Mouse (Mus musculus): Measurements from ENCODE around the gene Xirp1.
"Not testable (repeated sequence)": the region's sequence is repeated elsewhere in the genome, so short reads cannot be mapped to it uniquely, and the experiment has no call there.

Gene Xirp1

DNA sequence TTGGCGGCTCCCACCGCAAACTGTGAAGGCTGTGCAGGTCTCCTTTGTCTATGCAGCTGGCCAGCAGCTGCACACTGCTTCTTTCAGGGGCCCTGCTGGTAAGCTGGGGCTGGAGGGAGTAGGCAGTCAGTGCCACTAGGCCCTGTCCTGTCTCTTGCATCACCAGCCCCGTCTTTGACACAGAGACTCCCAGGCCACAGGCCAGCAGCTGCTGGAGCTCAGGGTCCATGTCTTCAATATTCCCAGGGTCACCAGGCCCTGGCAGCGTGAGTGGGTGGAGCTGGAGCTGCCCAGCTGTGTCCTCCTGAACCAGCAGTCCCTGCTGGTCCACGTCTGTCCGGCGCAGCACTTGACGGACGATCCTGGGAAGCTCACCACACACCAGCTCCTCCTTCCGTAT lies 6.4 kb downstream of the Xirp1 start:
- DNase-seq, result no peak

DNA sequence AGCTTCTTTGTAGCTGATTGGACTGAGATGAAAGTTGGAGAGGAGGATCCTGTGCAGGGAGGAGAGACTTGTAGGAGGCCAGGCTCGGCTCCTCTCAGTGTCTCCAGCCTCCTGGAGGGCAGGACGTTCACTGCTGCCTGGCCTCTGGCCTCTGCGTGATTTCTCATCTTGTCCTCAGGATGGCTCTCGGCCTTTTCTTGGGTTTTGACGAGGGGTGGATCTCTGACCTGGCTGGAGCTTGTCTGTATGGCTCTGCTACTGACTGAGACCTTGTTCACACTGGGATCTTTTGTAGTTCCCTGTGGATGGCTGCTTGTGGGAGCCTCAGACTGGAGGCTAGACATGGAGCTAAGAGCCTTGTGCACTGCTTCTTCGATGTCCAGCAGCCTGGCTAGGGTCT lies 8.6 kb downstream of the Xirp1 start:
- no peak for DNase-seq

DNA sequence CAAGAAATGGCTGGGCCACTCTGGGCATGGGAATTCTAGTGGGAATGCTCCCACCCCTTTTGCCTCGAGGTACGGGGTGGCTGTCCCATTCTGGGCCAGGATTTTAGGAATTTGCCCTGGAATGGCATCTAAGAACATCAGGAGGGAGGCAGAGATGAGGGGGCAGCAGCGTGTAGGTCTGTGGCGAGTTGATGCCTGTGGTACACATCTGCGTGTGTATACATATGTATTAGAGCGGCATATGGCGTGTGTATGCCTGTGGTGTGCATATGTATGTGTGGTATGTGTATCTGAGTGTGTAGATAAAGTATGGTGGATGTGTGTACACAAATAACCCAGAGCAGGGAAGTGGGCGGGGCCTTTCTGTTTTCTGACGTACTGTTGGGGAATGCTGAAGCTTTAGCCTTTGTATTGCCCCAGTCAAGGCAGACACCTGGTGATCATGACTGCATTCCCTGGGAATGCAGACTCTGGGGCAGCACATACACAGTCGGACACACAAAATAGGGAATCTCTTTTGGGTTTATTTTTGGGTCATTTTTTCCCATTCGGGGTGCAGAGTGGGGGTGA lies 10.1 kb downstream of the Xirp1 start:
- no peak for DNase-seq

DNA sequence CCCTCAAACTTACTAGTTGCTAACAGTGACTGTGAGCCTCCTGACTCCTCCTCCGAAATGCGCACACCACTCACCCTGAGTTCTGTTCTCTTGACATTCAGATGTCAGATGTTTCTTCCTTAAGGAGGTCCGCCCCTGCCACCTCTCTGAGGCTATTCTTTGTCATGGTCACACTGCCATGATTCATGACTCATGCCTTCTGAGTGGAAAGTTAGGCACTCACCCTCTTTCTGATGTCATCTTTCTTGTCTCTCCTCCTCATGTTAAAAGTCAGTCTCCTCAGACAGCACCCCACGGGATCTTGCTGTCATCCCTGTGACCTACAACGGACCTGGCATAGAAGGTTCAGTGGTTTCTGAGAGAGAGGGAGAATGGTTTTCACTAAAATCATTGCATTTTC lies 10.6 kb downstream of the Xirp1 start:
- DNase-seq, result no peak

DNA sequence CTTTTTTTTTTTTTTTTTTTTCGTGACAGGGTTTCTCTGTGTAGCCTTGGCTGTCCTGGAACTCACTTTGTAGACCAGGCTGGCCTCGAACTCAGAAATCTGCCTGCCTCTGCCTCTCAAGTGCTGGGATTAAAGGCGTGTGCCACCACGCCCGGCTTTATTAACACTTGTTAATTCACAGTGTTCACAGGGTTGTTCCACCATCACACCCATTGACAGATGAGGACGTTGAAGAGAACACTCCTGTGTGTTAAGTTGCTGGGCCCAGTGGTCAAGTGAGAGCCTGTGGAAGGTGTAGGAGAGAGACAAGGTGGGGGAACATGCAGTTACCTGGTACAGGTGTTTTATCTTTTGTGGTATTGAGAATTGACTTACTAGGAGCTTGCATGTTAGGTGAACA lies 11.2 kb downstream of the Xirp1 start:
- not testable (repeated sequence) for DNase-seq

DNA sequence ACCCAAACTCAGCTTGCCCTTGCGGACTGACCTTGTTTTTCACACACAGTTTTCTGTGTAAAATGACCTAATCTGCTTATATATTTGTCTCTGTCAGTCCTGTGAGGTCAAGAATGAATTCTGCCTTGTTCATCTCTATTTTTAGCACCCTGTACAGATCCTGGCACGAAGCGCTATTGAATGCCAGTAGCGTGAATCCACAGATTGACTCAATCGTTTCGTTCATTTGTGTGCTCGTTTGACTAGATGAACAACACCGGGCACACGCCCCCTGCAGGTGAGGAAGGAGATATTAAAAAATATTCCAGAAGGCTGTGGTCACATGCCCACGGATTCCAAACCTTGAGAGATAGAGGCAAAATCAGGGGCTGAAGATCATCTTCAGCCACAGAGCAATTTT lies 11.9 kb downstream of the Xirp1 start:
- DNase-seq, result peak; percentile 69

DNA sequence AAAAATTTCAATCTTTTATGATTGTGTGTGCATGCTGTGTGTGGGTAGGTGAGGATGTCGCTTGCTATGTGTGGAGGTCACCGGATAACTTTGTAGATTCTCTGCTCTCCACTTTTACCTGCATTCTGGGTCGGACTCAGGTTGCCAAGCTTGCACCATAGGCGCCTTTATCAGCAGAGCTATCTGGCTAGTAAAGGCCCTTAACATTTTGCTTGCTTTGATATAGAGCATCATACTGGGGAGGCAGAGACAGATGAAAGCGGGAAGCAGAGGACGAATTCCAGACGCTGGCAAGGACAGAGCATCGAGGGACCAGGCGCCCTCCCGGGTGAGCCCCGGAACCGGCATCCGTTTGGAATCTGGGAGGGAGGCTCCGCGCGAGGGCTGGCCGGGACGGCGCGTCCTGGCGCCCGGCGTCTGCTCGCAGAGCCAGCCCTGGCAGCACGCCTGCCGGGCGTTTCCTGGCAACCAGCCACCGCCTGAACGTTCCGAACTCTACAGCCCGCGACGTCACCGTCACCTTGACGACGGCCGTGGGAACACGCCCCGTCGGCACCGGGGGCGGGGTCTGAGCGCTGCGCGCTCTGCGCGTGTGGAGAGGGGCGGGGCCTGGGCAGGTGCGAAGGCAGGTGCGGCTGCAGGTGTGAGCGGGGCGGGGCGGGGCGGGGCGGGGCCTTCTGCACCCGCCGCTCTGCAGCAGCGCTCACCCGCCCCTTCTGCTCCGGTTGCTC lies 12.5 kb downstream of the Xirp1 start:
- DNase-seq, result peak; percentile 98

DNA sequence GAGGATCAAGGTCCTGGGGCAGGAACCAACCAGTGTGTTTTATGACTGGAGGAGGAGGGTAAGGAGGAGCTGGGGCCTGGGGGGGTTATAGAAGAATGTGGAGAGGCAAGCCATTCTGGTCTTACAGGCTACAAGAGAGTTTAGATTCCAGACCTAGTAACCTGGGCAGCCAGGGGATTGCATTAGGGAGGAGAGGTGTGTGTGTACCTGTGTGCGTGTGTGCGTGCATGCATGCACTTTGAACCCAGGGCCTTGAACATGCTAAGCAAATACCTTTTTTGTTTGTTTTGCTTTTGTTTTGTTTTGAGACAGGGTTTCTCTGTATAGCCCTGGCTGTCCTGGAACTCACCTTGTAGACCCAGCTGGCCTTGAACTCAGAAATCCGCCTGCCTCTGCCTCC lies 13.5 kb downstream of the Xirp1 start:
- DNase-seq, result no peak

DNA sequence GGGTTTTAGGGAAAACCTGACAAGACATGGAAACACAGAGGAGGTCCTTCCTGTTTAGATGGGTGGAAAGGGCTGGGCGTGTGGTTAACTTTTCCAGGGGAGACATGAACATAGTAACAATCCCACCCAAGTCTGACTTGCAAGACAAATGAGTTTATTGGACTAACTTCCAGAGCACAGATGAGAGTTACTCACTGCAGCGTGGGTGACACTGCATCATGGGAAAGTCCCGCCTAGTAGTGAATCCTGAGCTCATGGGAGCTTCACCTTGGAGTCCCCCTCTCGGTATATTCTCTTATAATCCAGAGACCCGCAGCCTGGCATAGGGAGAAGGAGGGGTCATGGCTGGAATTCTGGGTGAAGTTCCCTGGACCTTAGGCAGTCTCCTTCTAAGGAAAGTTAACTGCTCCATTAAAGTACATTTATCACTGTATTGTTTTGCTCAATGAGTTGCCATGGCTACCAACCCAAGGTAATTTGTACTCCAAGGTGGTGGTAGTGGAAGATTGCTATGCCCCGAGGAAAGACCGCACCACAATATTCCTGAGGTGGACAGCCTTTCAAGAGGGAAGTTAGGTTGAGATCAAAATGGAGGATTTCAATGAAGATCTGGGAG lies 14.1 kb downstream of the Xirp1 start:
- DNase-seq, result no peak

DNA sequence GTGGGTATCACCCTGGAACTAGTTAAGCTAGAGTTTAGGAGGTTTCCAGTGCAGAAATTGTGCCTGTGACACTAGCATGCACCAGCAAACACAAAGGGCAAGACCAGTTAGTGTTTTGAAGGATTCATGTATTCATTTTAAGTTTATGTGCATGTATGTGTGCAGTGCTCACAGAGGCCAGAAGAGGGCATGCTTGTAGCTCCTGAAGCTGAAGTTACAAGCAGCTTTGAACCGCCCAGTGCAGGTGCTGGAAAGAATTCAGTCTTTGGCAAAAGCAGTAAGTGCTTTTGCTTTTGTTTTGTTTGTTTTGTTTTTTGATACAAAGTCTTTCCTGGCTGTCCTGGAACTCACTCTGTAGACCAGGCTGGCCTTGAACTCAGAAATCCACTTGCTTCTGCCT lies 15.6 kb downstream of the Xirp1 start:
- DNase-seq, result no peak

DNA sequence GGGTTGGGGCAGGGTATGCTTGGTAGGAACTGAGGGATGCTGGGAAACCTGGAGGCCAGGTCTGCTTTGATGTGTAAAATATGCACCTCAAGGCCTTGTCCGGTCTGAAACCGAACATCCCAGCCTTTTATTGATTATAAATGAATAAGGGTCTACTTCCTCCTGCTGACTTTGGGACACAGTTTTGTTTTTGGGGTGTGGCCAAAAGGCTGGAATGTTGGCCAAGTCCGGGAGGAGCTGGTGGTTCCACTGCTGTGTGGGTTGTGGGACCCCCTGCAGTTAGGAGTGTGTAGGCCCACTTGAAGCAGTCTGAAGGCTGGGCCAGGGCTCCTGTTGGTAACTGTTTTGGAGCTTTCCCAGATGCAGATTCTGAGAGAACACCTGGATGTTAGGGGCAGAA lies 17.5 kb downstream of the Xirp1 start:
- DNase-seq, result no peak

DNA sequence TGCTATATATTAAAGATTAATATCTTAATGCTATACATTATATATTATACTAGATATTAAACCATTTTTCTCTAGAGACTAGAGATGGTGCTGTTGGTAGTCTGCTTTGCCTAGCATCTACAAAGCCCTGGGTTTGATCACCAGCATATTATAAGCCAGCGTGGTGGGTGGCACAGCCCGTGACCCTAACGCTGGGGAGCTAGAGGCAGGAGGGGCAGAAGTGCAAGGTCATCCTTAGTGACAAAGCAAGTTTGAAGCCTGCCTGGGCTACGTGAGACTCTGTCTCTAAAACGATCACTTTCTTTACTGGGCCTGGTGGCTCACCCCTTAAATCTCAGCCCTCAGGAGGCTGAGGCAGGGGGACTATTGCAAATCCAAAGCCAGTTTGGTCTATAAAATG lies 20.5 kb downstream of the Xirp1 start:
- DNase-seq, result no peak

DNA sequence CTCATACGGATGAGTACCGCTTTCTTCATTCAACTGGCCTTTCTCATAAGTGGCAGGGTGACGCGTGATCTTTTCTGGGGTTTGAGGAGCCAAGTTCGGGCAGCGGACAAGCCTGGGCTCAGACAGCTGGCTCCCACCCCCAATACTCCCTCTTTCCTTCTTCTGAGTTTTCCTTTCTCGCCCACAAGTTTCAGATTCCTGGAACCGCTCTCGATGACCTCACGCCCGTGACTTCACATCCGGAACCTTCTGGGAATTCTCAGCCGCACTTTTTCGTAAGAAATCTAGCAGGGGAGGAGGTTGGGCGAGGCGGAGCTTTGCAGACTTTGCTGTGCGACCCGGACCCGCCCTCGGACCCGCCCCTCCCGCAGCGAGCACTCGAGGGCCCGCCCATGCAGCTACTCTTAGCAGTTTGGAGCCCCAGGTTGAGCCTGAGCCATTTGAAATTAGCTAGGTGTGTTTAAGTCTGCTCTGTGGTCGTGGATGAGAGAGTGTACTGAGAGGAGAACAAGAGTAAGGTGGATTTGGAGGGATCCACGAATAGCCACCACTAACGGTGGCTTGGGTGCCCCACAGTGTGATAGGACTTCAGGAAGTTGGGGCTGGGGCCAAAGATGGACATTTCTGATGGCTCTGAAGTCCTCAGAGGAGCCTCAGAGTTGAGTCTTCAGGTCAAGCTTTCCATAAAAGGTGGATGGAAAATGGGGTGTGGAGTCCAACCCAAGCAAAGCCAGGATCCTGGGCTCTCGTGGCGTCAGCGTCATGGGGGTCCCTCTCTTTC lies 21.3 kb downstream of the Xirp1 start:
- DNase-seq, result peak; percentile 64

DNA sequence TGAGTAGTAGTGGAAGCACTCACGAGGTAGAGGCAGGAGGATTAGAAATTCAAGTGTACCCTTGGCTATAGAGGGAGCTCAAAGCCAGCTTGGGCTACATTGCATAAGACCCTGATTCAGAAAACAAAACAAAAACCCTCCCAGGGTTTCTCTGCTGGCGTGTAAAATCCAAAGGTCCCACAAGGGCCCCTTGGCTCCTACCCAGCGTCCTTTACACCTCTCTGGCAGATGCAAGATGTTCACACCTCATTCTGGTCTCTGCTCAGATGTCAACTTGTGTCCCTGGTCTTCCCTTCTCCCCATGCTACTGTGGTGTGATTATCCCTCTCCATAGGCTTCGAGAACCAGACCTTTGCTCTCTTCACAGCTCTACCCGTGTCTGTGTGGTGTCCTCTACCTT lies 22.6 kb downstream of the Xirp1 start:
- DNase-seq, result no peak

DNA sequence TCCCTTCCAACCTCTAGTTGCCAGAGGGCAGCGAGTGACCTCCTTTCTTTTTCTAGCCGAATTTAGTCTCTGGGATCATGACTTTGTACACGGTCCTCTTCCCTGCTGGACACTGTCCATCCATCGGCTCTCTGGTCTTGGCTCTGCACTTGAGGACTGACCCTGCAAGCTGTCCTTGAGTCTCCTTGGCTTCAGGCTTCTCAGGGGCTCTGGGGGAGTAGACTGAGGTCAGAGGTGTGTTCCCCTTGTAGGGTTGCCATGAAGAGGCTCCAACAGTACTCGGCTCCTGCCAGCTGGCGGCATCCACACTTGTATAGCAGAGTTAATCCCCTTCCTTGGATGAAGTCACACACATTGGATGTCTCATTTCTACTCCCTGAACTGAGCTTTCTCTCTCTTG lies 23.8 kb downstream of the Xirp1 start:
- DNase-seq, result no peak

DNA sequence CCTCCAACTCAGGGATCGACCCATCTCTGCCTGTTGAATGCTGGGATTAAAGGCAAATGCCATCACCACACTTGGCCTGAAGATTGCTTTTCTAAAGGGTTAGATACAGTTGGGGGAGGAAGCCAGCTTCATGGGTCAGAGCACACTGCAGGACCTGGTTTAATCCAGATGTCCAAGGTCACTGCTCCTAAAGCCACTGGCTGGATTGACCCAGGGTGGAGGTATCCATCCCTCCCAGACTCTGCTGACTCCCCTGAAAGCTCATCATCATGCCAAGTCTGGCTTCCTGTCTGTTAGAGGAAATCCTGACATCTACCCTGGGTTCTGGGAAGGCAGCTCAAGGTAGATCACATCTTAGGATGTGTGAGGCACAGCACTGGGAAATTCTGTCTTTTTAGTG lies 24.6 kb downstream of the Xirp1 start:
- no peak for DNase-seq

DNA sequence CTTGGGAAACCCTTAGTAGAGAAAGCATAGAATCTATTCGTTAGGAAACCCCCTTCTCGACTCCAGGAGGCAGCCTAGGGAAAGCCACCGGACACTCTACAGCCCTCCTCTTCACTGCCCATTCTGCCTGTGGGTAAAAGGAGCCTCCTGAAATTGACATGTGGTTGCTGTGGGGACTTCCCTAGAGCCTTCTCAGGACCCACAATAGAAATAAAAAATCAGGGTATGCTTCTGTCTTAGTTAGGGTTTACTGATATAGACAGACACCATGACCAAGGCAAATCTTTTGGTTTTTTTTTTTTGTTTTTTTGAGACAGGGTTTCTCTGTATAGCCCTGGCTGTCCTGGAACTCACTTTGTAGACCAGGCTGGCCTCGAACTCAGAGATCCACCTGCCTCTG lies 27.3 kb downstream of the Xirp1 start:
- DNase-seq, result no peak

DNA sequence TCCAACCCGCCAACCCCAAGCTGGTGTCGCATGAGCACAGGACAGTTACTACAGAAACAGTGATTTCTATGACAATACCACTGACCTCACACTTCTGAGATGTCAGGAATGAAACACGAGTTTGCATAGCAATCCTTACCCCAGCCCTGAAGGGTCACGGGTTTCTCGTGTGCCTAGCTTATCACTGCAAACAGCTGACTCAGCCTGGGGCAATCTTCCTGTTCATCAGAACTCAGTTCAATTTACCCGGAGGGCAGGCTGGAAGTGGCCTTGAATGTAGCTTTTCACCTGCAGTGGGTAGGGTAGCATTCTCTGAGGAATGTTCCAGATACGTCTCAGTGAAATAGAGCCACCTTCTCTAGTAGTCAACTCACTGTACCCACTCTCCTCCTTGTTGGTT lies 29.2 kb downstream of the Xirp1 start:
- DNase-seq, result no peak

DNA sequence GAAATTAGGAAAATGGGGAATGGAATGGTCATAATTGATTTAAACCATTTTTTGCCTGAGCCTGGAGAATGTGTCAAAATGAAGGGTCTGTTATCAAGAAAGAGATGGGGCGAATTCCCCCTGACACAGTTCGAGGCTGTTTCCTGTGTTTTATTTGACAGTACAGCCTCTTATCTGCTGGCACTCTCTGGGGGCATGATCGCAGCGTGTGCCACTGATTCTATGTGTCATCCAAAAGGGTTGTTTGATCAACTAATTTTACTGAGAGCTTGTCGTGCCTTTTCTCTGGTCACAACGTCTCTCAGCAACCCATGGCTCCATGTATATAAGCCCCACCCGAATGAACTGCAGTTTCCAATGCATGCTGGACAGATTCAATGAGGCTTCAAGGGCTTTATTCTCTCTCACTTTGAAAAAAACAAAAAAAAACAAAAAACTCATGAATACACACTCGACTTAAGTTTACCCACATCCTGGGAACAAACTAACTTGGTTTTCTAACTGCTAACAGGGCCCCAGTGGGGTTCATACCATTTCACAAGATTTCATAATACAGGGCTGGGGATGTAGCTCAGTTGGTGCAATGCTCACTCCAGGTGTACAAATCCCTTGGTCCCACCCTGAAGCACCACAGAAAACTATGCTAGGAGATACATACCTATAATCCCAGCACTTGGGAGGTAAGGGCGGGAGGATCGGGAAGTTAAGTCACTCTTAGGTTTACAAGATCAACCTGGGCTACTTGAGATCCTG lies 30.1 kb downstream of the Xirp1 start:
- DNase-seq, result no peak

DNA sequence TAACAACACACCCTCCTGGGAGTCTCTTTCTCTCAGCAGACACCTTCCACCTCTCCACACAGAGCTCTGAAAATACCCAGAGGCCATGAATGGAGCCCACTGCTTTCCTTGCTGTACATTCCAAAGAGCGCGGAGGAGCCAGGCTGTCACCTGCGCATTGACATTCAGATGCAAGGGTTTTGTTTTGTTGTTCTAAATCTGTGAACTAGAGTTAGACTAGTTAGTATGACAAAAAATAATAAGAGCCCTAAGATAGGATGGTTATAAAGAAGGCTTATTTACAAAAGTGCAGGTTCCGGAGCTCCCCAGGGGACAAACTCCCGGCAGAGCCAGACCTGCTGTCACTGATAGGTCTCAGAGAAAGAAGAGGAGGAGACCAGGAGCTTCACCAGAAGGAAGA lies 32.1 kb downstream of the Xirp1 start:
- no peak for DNase-seq

DNA sequence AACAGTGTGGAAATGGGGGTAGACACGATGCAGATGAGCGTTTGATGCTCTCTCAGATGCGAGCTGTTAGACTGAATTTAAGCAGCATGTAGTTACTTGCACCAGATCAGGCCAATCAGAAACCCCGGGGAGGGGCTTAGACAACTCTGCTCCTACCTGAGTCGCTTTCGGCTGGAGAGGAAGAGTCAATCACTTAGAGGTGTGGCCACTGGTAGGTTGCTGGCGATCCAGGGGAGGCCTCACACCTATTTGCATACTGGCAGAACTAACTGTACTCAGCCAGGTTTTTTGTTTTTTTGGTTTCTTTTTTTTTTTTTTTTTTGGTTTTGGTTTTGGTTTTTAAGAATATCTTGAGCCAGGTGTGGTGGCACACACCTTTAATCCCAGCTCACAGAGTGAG lies 35.1 kb downstream of the Xirp1 start:
- DNase-seq, result no peak

DNA sequence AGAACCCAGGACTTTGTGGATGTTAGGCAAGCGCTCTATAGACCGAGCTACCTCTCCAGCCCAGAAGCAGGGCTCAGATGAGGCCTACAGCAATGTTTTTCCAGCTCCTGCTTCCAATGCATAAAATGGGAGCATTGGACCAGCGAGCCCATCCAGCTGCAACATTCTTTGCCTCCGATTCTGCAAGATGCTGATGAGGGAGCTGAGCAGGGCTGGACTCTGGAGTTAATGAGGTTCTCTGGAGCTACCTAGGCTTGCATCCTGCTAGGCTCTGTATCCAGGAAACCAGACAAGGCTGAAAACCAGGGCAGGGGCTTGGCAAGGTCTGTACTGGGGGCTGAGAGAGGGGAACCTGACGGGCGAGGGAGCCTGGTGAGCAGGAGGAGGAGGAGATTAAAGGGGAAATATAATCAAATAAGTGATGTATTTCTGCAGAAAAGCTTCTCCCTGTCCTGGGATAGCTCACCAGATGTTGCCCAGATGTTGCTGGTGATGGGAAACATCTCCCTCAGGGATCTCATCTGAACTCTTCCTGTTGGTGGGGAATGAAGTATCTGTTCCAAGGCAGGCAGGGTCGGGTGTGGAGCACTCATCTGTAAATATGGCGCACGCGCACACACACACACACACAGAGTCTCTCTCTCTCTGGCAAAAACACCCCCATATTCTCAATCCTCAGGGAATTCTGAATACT lies 37.4 kb downstream of the Xirp1 start:
- DNase-seq, result no peak

All from right cerebral cortex, postnatal 14 days (tissue).